Mouse (Mus musculus): ENCODE measurements around the gene Crip1. TPM values are rescaled to one million over a fixed set of nuclear protein-coding genes. Genes with fewer than 3 reads are reported as not detected.
A peak's percentile ranks its signal among the peaks of the same experiment; 100 is the strongest.

Gene Crip1
- total and polyA plus RNA-seq, 3 experiments: 194 to 429 (median 200) TPM

GRCm38 (mm10) chr12:113176960-113177725, 31.0 kb downstream of the Crip1 start:
- H3K36me3 ChIP-seq (ENCODE audit: control insufficient read depth, insufficient read depth, low read length): no peaks in the 10 kb centered on the region
- 89% methylated on average over 18 of the region's 18 CpGs for WGBS
- H3K27me3 ChIP-seq (ENCODE audit: control insufficient read depth, insufficient read depth, low read length): peaks cover 2% of the 10 kb centered on the region; the same call in 1 of the 2 replicates
- no peaks in the 10 kb centered on the region for H3K4me1 ChIP-seq (ENCODE audit: control insufficient read depth, insufficient read depth, low read length)
- no peak overlapping the region for H3K9ac ChIP-seq (ENCODE audit: low read depth, low read length)
- no peak overlapping the region for H3K4me3 ChIP-seq
- intact Hi-C loops (cut with DNase I): no loop called here
- no peaks in the 10 kb centered on the region for H3K79me2 ChIP-seq (replicated peaks; ENCODE audit: control insufficient read depth, insufficient read depth, low read length)
- no peak for DNase-seq
- H3K27ac ChIP-seq: no peak overlapping the region
- TF ChIP-seq POLR2A (IDR thresholded peaks at IDR 0.05; ENCODE audit: insufficient read depth, low read depth, low read length) (no peak), CTCF (IDR thresholded peaks at IDR 0.05) (no peak), EP300 (IDR thresholded peaks at IDR 0.05; ENCODE audit: insufficient read depth, low read depth, low read length) (no peak)

GRCm38 (mm10) chr12:113181020-113181419, 34.9 kb downstream of the Crip1 start:
- Histone ChIP-seq H3K79me2 (replicated peaks; ENCODE audit: control insufficient read depth, insufficient read depth, low read length) (no peaks in the 10 kb centered on the region), H3K4me3 (no peak overlapping the region), H3K27ac (no peak overlapping the region), H3K36me3 (ENCODE audit: control insufficient read depth, insufficient read depth, low read length) (no peaks in the 10 kb centered on the region), H3K9ac (ENCODE audit: low read depth, low read length) (no peak overlapping the region), H3K4me1 (ENCODE audit: control insufficient read depth, insufficient read depth, low read length) (no peaks in the 10 kb centered on the region), H3K27me3 (ENCODE audit: control insufficient read depth, insufficient read depth, low read length) (peaks cover 9% of the 10 kb centered on the region)
- intact Hi-C loops (cut with DNase I): no loop called here
- no peak for DNase-seq
- TF ChIP-seq POLR2A (IDR thresholded peaks at IDR 0.05; ENCODE audit: insufficient read depth, low read depth, low read length) (no peak), EP300 (IDR thresholded peaks at IDR 0.05; ENCODE audit: insufficient read depth, low read depth, low read length) (no peak), CTCF (IDR thresholded peaks at IDR 0.05) (no peak)
- 41% methylated on average over 4 of the region's 4 CpGs for WGBS

GRCm38 (mm10) chr12:113184945-113185344, 38.8 kb downstream of the Crip1 start:
- TF ChIP-seq POLR2A (IDR thresholded peaks at IDR 0.05; ENCODE audit: insufficient read depth, low read depth, low read length) (no peak), CTCF (IDR thresholded peaks at IDR 0.05) (no peak), EP300 (IDR thresholded peaks at IDR 0.05; ENCODE audit: insufficient read depth, low read depth, low read length) (no peak)
- peaks cover 15% of the 10 kb centered on the region for H3K27me3 ChIP-seq (ENCODE audit: control insufficient read depth, insufficient read depth, low read length)
- H3K36me3 ChIP-seq (ENCODE audit: control insufficient read depth, insufficient read depth, low read length): no peaks in the 10 kb centered on the region
- DNase-seq: no peak
- no peak overlapping the region for H3K4me3 ChIP-seq
- no peak overlapping the region for H3K9ac ChIP-seq (ENCODE audit: low read depth, low read length)
- intact Hi-C loops (cut with DNase I): no loop called here
- 58% methylated on average over 5 of the region's 5 CpGs for WGBS
- H3K4me1 ChIP-seq (ENCODE audit: control insufficient read depth, insufficient read depth, low read length): no peaks in the 10 kb centered on the region
- no peaks in the 10 kb centered on the region for H3K79me2 ChIP-seq (replicated peaks; ENCODE audit: control insufficient read depth, insufficient read depth, low read length)
- H3K27ac ChIP-seq: no peak overlapping the region

GRCm38 (mm10) chr12:113185442-113186291, 39.6 kb downstream of the Crip1 start, which contains the start of gene Tmem121:
Tmem121 (plus strand) TSS chr12:113185930.
- Histone ChIP-seq H3K9ac (ENCODE audit: low read depth, low read length) (peak within 1 kb of the TSS; percentile 68), H3K4me3 (peak within 1 kb of the TSS; percentile 9; the same call in 1 of the 2 replicates), H3K27me3 (ENCODE audit: control insufficient read depth, insufficient read depth, low read length) (peaks cover 15% of the 10 kb centered on the region), H3K27ac (no peak within 1 kb of the TSS), H3K36me3 (ENCODE audit: control insufficient read depth, insufficient read depth, low read length) (no peaks in the 10 kb centered on the region), H3K79me2 (replicated peaks; ENCODE audit: control insufficient read depth, insufficient read depth, low read length) (no peaks in the 10 kb centered on the region), H3K4me1 (ENCODE audit: control insufficient read depth, insufficient read depth, low read length) (no peaks in the 10 kb centered on the region)
- DNase-seq: no peak
- TF ChIP-seq CTCF (IDR thresholded peaks at IDR 0.05): no peak
- no peak for TF ChIP-seq EP300 (IDR thresholded peaks at IDR 0.05; ENCODE audit: insufficient read depth, low read depth, low read length)
- TF ChIP-seq POLR2A (IDR thresholded peaks at IDR 0.05; ENCODE audit: insufficient read depth, low read depth, low read length): no peak
- 6% methylated on average over 63 of the region's 63 CpGs for WGBS
- intact Hi-C loops (cut with DNase I): no loop called here

GRCm38 (mm10) chr12:113186326-113187010, 40.4 kb downstream of the Crip1 start:
- no peaks in the 10 kb centered on the region for H3K79me2 ChIP-seq (replicated peaks; ENCODE audit: control insufficient read depth, insufficient read depth, low read length)
- TF ChIP-seq CTCF (IDR thresholded peaks at IDR 0.05) (no peak), POLR2A (IDR thresholded peaks at IDR 0.05; ENCODE audit: insufficient read depth, low read depth, low read length) (no peak), EP300 (IDR thresholded peaks at IDR 0.05; ENCODE audit: insufficient read depth, low read depth, low read length) (no peak)
- DNase-seq: no peak
- no peaks in the 10 kb centered on the region for H3K36me3 ChIP-seq (ENCODE audit: control insufficient read depth, insufficient read depth, low read length)
- no peak overlapping the region for H3K9ac ChIP-seq (ENCODE audit: low read depth, low read length)
- H3K4me1 ChIP-seq (ENCODE audit: control insufficient read depth, insufficient read depth, low read length): no peaks in the 10 kb centered on the region
- H3K27me3 ChIP-seq (ENCODE audit: control insufficient read depth, insufficient read depth, low read length): peaks cover 15% of the 10 kb centered on the region
- intact Hi-C loops (cut with DNase I): no loop called here
- no peak overlapping the region for H3K27ac ChIP-seq
- no peak overlapping the region for H3K4me3 ChIP-seq
- 61% methylated on average over 12 of the region's 12 CpGs for WGBS

Measured in heart, adult 2 months (tissue).